Mouse (Mus musculus) neutrophil, adult 83 days (primary cell): Measurements from ENCODE around the gene Cux2. TPM values are rescaled to one million over a fixed set of nuclear protein-coding genes. Genes with fewer than 3 reads are reported as not detected.

Source experiments
- total RNA-seq, 2 experiments: library from RNA; stranded (reverse); gene quantifications; one replicate each; pipeline ENCODE4 v1.2.4; 2023

Gene Cux2
- total RNA-seq, result 1 to 10 TPM in 1 of 2 experiments, under 1 TPM in 1; 0.79 to 2.5 TPM

DNA sequence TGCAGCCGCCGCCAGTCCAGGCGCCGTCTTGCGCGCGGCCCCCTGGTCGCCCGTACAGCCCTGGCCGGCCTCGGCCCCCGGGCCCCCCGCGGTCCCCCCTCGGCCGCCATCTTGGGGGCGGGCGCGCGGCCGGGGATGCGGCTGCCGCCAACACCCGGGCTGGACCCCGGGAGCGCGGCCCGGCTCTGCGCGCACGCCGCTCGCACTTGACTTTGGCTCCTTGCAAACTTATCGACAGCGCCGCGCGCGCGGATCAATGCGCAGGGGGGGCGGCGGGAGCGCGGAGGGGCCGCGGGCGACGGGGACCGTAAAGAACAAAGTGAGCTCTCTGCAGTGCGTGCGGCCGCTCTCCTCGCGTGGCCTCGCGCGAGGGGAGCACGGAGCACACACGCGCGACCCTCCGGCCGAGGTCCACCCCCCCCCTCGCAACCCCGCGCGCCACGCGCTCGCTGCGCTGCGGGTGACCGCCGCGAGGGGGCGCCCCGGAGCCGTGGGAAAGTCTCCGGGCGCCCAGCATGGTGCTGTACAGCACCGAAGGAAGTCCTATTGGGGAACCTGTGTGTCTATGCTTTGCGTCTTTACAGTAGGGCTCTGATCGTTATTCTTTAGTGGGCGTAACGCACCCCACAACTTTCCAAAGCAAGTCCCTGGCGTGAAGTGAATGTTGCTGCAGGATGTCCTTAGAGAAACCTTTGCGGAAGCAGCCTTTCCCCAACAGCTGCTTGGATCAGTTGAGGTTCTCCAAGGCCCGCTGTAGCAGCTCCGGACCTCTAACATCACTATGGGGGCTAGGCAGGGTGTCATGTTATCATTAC, at the start of gene Cux2:
Gene Cux2 (minus strand): TSS at position 86 of the 815 bp plus-strand sequence.

DNA sequence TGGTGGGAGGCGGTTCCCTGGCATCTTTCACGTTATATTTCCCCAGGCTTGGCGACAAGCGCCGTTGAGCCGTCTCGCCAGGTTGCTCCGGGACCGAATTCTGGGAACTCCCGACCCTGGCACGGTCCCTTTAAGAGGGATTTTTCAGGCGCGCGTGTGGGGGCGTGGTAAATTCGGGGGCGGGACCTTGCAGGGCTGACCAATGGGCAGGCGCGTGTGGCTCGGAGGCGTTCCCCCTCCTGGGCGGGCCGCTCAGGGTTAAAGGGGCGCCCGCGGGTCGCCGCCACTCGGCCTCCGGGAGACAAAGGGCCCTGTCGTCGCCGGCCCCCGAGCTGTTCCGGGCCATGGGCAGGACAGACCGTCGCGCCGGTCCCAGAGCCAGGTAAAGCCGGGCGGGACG, 201.2 kb downstream of the Cux2 start, which contains the start of gene Pheta1:
Gene Pheta1 (plus strand): TSS at position 242 of the 400 bp plus-strand sequence.

DNA sequence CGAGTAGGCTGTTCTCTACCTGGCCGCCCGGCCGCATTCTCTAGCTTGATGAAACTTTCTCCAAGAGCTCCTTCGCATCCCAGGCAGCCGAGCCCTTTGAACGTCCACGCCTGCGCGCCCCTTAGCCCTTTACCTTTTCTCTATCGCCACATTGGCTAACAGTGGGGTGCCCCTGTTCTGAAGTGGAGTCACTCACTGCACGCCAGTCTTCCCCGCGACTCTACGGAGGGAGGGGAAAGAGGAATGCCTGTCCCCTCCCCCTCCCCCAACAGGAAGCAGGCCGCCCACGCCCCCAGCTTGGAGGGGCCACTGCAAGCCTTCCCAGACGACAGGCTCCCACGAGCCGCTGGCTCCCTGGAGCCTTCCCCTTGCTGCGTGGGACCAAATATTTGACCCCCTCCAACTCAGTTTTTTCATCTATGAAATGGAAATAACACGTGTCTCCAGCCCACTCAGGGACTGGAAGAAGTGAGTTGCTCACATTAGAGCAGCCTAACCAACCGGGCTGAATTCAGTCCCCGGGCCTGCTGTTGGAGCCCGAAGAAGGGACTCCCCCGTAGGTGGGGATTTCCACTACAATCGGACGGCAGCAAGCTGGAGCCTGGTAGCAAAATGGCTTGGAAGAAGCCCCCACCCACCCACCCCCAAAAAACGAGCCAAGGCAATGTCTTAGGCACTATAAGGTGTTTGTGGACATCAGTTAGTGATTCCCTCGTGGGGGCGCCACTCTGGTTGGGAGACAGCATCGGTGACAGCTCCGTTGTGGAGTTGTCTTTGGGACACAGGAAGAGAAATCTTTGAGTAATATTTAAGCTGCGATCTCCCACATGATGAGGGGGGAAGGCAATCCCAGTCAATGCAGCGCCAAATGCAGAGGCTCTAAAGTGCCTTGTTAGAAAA, 212.2 kb downstream of the Cux2 start, which contains the start of gene Sh2b3:
Gene Sh2b3 (minus strand): TSS at position 206 of the 900 bp plus-strand sequence.

Other genes starting within 250 kb of the Cux2 start
- gene Sh2b3, start 212.5 kb downstream of the Cux2 start, total RNA-seq, result 10 to 100 TPM; 68.3 to 80.4 TPM
- 1 to 10 TPM; 1.7 to 2.4 TPM for gene Pheta1, start 201.1 kb downstream of the Cux2 start, total RNA-seq
- gene Myl2, start 50.8 kb upstream of the Cux2 start, total RNA-seq, result 1 to 10 TPM; 4.2 to 6.6 TPM
- gene Ccdc63, start 90.7 kb upstream of the Cux2 start, total RNA-seq, result 1 to 10 TPM; 6.2 to 9.1 TPM
- 100 to 1,000 TPM; 201 to 214 TPM for gene Ppp1cc, start 108.2 kb upstream of the Cux2 start, total RNA-seq
- 100 to 1,000 TPM in 1 of 2 experiments, 10 to 100 TPM in 1; 98.6 to 111 TPM for gene Hvcn1, start 156.7 kb upstream of the Cux2 start, total RNA-seq
- gene Tctn1, start 214.4 kb upstream of the Cux2 start, total RNA-seq, result 1 to 10 TPM; 8.0 TPM
- 10 to 100 TPM; 14.5 to 18.4 TPM for gene Pptc7, start 234.3 kb upstream of the Cux2 start, total RNA-seq